Mouse (Mus musculus) granulocyte monocyte progenitor cell, adult 5-6 weeks (primary cell): Measurements from ENCODE around the gene Gins2. TPM values are rescaled to one million over a fixed set of nuclear protein-coding genes. Genes with fewer than 3 reads are reported as not detected.
A peak's percentile ranks its signal among the peaks of the same experiment; 100 is the strongest.

Experiments used
- ATAC-seq: replicated peaks from 2 replicates; pipeline ENCODE4 v1.8.0; 2016; ENCODE audit warnings: mild to moderate bottlenecking, moderate TSS enrichment, inconsistent platforms; ENCODE audit not compliant: poor library complexity, severe bottlenecking
- total RNA-seq, 2 experiments: library from RNA; stranded (forward) in 1 of 2; stranded (reverse) in 1 of 2; fragments of 200-712, 200-1000 nt in 1 of 2; fragments of >200 nt in 1 of 2; fragmentation: Nextera tagmentation in 1 of 2; gene quantifications; 2 replicates each; pipeline ENCODE4 v1.2.3; 2014 to 2017

The Gins2 gene
- total RNA-seq, 2 experiments from 2014 or later: 47.6 to 81.8 TPM

- no peak for ATAC-seq
These were observed 39.2 kb downstream of the Gins2 start for GRCm38 (mm10) chr8:120549922-120550321.

DNA sequence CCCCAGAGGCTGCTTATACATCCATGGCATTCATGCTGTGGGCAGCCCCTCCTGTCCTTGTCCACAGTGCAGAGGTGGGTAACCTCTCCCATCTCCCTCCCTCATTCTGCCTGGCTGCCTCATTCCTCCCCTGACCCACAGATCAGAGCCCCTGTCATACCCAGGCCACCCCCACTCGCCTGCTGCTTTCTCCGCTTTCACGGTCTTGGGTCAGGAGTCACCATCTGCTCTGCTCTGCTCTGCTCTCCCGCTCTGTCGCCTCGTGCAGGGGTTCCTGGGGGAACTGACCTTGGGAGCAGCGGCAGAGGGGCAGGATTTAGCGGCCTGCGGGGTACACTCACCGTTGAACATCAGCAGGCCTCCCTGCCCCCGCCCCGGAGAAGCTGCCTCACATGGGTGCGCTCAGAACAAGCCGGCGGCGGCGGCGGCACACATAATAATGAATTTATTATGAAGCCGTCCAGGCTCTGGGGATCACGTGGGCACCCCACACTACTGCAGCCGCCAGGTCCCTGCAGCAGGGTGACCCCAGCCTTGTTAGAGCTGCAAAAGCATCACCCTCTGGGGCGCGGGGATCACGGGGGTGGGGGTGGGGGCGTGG is 39.7 kb downstream of the Gins2 start:
- ATAC-seq: no peak

DNA sequence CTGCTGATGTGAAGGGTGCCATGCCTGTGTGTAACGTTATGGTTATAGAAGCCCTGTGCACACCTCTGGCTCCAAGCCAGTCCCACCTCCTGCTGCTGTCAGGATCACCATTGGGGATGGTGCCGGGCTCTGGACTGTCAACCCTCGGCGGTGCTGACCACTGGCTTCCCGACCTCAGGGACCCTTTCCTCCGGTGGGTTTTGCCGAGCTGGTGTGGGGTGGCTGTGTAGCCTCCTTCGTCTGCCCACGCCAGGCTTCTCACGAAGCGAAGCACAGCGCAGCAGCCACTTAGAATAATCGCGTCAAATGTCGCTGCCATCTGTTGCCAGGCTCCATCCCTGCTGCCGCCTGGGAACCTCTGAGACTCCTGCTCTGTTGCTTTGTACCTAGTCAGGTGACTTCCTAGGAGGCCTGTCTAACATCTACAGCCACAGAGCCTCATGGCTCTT is 40.8 kb downstream of the Gins2 start:
- ATAC-seq: no peak

- ATAC-seq: no peak
These were observed 41.5 kb downstream of the Gins2 start for GRCm38 (mm10) chr8:120547562-120547961.

DNA sequence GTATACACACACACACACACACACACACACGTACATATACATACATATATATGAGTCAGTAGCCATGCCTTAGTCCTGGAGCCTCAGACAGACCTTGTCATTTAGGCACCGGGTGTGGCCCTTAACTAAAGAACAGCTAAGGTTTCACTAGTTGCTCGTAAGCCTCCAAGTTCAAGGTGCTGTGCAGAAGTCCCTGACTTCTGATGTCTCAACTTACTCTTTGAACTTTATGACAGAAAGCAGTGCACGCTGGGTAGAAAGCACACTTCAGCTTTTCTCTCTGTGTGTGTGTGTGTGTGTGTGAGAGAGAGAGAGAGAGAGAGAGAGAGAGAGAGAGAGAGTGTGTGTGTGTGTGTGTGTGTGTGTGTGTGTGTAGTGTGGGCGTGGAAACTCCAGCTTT is 44.9 kb downstream of the Gins2 start:
- ATAC-seq: no peak

GRCm38 (mm10) chr8:120543416-120544055 is 45.6 kb downstream of the Gins2 start:
- ATAC-seq: no peak

- no peak for ATAC-seq
These were observed 46.1 kb downstream of the Gins2 start for GRCm38 (mm10) chr8:120542995-120543394.

DNA sequence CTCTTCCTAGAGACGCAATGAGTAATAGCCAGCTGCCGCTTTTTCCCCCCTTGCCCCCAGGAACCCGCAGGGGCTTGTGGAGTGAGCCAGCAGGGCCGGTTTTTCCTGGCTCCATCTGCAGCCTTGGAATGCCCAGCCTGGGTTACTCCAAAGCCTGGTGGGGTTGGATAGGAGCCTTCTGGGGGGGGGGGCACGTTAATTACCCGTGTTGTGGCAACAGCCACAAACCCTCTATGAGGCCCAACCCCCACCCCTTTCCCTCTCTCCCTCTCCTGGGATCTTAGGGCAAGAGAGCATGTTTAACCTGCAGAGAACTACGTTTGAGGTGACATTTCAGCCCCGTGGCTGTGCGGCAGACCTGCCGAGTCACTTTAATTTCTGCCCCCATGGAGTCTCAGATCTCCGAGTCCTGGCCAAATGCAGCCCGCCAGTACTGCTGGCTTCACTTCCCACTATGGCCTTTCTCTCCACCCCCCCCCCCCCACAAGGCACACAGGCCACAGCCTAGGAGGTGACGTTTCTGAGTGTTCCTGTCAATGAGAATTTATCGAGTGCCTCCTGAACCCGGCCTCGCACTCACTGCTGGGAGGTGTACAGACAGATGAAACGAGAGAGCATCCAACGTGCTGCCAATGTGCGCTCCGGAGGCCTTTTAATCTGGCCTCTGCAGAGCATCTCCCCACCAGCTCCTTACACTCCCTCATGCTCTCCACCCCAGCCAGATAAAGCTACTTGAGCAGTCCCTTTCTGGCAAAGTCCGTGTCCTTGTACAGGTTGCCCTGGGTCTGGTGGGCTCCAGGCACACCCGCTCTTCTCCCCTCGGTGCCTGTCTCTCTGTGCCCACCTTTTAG is 49.1 kb downstream of the Gins2 start:
- ATAC-seq: no peak

DNA sequence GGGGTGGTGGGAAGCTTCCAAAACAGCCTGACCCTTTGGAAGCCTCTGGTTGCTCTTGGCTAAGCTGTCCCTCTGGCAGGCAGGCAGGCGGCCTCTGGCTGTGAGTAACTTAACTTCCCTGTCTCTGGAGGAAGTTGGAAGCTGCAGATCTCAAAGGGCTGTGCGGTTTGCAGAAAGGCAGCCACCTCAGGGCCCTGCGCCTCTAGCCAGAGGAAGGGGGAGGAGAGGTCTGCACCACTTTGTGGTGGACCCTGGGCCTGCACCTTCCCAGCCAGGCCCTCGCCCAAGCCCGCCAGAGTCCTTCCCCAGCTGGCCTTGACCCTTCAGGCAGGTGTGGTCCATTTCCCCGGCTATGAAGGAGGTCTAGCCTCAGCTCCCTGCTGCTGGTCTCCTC is 49.7 kb downstream of the Gins2 start:
- ATAC-seq: peak; percentile 24

- peak; percentile 45 for ATAC-seq
These were observed 50.5 kb downstream of the Gins2 start for GRCm38 (mm10) chr8:120538397-120539240.

DNA sequence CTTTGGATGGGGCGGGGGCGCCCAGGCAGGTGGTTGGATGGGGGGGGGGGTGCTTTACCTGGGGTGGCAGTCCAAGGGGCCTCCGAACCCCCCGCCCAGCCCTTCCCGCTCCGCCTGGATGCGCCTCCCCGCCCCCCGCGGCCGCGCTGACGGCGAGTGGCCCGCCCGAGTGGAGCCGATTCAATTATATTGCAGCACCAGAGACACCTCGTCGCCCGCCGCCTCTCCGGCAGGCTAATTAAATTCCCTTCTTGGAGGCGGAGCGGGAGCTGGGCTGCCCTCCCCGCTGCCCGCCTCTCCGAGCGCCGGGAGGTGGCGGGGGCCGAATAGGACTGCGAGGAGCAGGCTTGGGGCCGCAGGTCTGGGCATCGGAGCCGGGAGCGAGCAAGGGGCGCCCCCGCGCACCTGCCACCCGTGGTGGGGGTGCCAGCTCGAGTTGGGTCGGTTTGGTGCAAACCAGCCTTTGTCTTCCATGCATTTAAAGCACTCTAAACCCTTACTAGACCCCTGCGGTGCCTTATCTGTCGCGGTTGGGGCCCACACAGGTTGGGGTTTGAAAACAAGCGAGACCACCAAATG is 51.2 kb downstream of the Gins2 start:
- no peak for ATAC-seq

DNA sequence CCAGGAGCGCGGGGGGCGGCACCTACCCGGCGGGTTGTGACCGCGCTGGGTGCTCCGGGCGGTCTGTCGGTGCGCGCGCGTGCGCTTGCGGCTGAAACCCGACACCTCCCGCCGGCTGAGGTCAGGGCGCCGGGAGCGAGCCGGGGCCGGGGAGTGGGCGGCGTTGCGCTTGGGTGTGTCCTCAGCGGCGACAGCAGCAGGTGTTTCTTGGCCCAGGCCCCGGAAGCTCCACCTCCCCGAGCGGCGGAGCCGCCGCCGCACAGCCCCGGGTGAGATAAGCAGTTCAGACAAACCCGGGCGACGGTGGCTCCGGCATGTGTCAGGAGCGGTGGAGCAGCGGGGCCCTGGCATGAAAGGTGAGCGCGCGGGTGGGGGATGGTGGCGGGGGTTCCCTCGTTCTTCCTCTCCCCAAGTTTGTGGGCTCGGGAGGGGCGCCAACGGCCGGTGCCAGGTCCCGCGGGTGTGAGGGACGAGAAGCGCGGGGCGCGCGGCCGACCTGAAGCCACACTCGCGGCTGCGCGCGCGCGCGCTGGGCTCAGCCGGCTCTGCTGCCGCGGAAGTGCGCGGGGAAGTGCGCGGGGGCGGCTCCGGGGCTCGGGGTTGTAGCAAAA is 51.8 kb downstream of the Gins2 start:
- peak; percentile 18 for ATAC-seq

- ATAC-seq: peak; percentile 13
These were observed 52.5 kb downstream of the Gins2 start for GRCm38 (mm10) chr8:120536306-120537206.

DNA sequence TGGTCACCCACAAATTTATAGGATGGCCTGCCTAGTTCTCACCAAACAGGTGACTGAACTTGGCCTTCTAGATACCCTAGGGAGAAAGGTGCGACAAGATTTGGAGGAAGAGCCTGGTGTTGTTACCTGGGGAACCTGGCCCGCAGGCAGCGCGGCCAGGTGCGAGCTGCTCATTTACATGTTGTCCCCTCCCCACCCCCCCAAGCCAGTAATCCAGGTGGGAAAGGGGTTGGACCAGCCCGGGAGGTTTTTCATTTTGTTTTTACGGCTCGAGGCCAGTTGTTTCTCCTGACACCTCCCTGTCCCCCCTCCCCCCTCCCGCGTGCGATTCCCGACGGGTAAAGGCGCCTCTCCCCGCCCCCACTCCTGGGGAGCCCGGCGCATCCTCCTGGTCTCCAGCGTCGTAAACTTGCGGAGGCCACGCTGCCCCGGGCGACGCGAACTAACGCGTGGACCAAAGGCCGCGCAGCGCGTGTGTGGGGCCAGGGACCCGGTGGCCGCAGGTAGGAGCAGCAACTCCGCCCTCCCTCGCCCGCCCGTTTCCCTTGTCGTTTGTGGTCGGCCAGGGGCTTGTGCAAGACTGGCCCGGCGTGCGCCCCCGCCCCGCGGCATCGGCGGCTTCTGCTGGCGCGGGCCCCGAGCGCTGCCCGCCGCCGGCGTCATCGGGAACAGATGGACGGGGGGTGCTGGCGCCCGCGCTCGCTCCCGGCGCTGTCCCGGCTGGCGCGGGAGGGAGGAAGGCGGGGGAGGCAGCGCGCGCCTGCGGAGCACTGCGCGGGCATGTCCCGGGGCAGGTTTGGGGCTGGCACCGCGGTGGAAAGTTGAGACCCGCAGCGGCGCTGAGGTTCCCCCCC is 53.4 kb downstream of the Gins2 start:
- peak; percentile 13 for ATAC-seq

- ATAC-seq: peak; percentile 25
These were observed 54.4 kb downstream of the Gins2 start for GRCm38 (mm10) chr8:120534504-120535368.

DNA sequence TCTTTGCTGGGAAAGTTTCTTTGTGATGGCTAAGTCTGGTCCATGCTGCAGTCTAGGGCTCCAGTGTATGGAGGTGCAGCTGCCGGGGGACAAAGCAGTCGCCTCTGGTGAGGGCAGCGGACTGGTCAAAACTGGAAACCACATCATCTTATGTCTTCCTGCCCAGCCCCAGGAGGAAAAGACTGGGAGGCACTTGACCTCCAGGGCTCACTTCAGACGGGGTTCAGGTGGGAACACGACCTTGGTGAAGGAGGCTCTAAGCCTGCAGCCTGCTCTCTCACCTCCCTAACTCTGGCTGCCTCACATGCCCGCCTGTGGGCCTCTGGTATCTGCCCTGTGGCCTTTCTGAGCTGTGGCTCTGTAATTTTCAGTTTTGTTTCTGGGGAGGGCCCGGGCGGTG is 55.0 kb downstream of the Gins2 start:
- ATAC-seq: no peak

DNA sequence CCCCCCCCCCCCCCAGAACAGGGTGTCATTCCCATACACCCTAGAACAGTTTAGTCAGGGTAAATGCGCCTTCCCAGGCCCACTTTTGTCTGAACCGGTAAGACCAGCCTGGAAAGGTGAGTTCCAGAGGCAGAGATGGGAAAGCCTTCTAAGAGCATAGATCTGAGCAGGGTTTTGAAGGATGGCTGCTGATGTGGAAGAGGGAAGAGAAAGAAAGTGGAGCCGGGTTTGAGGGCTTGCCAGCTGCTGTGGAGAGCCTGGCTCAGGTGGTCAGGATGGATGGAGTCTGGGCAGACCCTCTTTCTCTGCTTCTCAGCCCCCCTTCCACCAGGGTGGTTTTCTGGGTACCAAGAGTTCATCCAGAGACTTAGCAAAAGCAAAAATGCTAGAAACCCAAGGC is 55.7 kb downstream of the Gins2 start:
- ATAC-seq: no peak
